Mouse (Mus musculus): ENCODE measurements around the gene Tmtc1. TPM values are rescaled to one million over a fixed set of nuclear protein-coding genes. Genes with fewer than 3 reads are reported as not detected.

Tmtc1 gene
- polyA plus RNA-seq, 1 experiment from 2014 or later, result 3.6 TPM

DNA sequence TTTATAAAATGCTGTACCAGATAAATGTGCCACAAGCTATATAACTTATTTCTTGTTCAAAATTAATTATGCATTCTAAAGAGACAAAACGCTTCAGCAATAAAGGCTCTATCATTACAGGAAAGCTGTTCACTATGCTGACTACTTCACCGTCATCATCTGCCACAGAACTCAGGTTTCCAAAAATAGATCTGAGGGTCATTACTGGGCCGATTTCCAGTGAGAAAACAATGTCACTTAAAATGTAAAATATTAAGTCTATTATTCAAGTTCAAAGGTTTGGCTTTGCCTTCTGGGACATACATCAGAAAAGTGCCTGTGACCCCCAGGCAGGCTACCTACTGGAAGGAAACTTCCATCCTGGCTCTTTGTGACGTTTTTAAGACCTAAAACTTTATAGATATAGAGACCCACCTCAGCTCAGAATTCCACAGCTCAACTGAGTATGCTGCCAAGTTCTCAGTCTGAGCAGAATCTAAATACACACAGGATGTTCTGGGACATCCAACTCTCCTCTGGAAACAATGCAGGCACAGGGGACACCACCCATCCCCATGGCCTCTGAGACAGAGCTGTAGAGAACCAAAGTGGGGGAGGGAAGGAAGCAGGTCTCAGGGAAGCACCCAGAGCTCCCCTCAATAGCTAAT, 53.4 kb downstream of the Tmtc1 start:
- Histone ChIP-seq H3K36me3 (no peaks in the 10 kb centered on the region), H3K4me1 (replicated peaks) (peaks cover 32% of the 10 kb centered on the region), H3K4me2 (no peak overlapping the region), H3K4me3 (no peak overlapping the region), H3K9me3 (no peaks in the 10 kb centered on the region), H3K9ac (no peak overlapping the region), H3K27me3 (no peaks in the 10 kb centered on the region), H3K27ac (replicated peaks) (no peak overlapping the region)
- 29% methylated on average over 4 of the region's 4 CpGs for WGBS
- no peak for ATAC-seq (ENCODE audit: low FRiP score, low read depth)

DNA sequence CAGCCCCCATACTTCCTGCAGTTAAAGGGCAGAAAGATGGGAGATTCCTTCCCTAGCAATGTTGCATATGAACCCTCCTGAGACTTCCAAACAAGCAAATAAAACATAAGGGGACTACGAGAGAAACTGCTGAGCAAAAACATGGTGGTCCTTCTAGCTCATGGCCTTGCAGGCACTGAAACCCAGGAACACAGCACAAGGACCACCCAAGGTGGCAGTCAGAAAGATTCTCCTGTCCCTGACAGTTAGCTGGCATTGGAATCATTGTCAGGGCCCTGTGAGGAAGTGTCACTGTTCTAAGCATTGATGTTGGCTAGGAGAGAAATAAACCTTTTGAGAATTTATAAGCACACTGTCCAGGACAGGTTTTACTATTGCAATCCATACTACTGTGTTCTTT, 56.2 kb downstream of the Tmtc1 start:
- H3K9me3 ChIP-seq, result no peaks in the 10 kb centered on the region
- no peaks in the 10 kb centered on the region for H3K27me3 ChIP-seq
- peaks cover 32% of the 10 kb centered on the region for H3K4me1 ChIP-seq (replicated peaks)
- no peak for ATAC-seq (ENCODE audit: low FRiP score, low read depth)
- no peaks in the 10 kb centered on the region for H3K36me3 ChIP-seq
- no peak overlapping the region for H3K27ac ChIP-seq (replicated peaks)
- 63% methylated on average over 1 of the region's 1 CpGs for WGBS
- no peak overlapping the region for H3K9ac ChIP-seq
- no peak overlapping the region for H3K4me3 ChIP-seq
- no peak overlapping the region for H3K4me2 ChIP-seq

DNA sequence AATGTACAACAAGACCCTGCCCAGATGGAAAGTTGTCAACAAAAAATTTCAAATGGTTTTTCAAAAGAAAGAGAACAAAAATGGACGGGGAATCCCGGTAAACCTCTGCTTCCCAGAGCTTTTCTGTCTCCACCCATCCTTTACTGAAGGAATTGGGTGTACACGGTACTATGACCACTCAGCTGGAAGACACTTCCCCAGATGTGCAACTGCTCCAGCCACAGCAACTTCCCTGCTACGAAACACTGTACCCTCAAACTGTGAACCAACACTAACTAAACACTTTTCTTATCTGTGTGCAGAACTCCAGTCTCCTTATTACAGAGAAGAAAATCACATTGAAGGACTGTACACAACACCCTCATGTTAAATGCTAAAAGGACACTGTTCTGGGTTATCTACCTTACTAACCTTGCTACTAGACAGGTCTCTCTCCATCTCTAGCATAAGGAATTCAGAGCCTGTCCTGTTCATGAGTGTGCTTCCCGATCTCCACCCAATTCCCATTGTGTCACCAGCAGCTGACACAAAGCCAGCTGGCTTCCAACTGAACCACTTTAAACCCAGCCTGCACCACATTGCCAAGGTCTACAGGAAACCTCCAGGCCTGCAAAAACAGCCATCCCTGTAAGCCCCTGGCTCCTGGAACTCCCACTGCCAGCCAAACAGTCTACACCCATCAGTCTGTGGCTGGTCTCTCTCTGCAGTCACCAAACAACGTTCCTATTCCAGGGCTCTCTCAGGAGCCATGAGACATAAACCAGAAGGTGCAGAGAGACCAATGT, 59.9 kb downstream of the Tmtc1 start:
- Histone ChIP-seq H3K4me1 (replicated peaks) (0 out of 2 replicates have a peak, but pooled peaks cover 4% of the 10 kb centered on the region), H3K27ac (replicated peaks) (no peak overlapping the region), H3K9ac (no peak overlapping the region), H3K9me3 (no peaks in the 10 kb centered on the region), H3K4me3 (no peak overlapping the region), H3K27me3 (no peaks in the 10 kb centered on the region), H3K36me3 (no peaks in the 10 kb centered on the region), H3K4me2 (no peak overlapping the region)
- 74% methylated on average over 6 of the region's 6 CpGs for WGBS
- peak; percentile 65; the same call in 1 of the 2 replicates for ATAC-seq (ENCODE audit: low FRiP score, low read depth)

DNA sequence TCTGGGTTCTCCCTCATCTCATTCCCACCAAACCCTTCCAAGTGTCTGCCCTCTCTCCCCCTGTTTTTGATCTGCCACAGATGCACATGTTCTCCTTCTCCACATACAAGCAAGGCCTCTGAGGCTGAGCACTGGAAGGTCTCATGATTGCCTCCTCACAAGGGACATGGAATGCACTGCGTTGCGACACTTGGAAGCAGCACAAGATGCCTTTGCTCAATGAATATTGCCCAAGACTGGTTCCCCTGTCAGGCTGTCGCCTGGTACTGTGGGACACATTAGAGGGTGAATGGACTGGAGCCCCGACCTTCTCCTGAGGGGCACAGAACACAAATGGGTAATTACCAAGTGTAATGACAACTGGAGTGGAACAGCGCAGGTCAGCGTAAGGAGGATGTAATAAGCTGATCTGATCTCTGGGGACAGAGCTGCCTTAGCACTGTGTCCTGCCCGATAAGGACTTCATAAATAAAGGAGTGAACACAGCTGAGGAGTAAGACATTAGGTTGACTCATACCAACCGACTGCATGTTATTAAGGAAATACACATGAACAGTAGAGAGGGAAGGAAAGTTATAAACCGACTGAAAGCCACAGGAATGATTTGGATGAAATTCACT, 62.9 kb downstream of the Tmtc1 start:
- H3K4me3 ChIP-seq, result no peak overlapping the region
- H3K9ac ChIP-seq, result no peak overlapping the region
- H3K4me2 ChIP-seq, result no peak overlapping the region
- no peak overlapping the region for H3K27ac ChIP-seq (replicated peaks)
- 57% methylated on average over 9 of the region's 9 CpGs for WGBS
- 0 out of 2 replicates have a peak, but pooled peaks cover 4% of the 10 kb centered on the region for H3K4me1 ChIP-seq (replicated peaks)
- no peaks in the 10 kb centered on the region for H3K27me3 ChIP-seq
- no peak for ATAC-seq (ENCODE audit: low FRiP score, low read depth)
- H3K36me3 ChIP-seq, result no peaks in the 10 kb centered on the region
- H3K9me3 ChIP-seq, result no peaks in the 10 kb centered on the region

DNA sequence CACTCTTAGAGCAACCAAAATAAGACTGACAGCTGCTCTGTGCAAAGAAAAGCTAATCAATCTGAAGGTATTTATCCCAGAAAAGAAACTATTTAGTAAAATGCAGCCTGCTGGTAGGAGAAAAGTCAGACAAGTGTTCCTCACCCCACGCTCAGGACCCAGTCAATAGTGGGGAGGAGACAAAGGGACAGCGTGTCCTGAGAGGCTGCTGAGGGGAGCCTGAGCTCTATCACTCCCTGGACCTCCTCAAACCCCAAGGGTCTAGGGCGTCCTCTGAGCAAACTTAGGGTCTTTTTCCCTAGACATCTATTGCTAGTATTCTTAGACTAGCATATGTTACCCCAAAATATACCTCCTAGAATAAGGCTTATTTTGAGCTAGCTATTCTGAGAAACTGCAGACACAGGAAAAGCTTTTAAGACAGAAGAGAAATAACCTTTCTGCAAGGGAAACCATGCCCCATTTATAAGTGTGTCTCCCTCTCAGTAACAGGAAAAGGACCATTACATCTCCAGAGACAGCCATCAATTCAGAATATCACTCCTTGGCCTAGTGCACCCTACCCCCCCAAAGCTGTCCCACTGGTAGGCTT, 68.5 kb downstream of the Tmtc1 start:
- Histone ChIP-seq H3K4me1 (replicated peaks) (no peaks in the 10 kb centered on the region), H3K9me3 (no peaks in the 10 kb centered on the region), H3K27ac (replicated peaks) (no peak overlapping the region), H3K27me3 (no peaks in the 10 kb centered on the region), H3K9ac (no peak overlapping the region), H3K36me3 (no peaks in the 10 kb centered on the region), H3K4me2 (no peak overlapping the region), H3K4me3 (no peak overlapping the region)
- ATAC-seq (ENCODE audit: low FRiP score, low read depth), result no peak
- whole genome bisulfite sequencing, result 52% methylated on average over 3 of the region's 3 CpGs

DNA sequence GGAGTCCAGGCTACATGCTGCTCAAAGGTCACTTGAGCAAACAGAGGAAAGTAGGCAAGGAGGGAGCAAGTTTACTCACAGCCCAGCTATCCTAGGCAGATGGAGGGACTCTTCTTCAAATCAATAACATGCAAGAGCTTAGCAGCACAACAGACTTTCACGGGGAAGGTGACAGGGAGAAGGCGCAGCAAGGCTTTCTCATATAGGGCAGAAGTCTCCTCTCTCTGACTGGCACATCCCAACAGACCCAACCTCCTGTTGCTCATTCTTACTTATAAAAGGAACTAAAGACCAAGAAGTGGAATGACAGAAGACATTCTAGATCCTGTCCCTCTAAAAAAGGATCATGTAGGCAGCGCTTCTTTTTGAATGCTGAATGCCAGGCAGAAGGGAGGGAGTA, 69.2 kb downstream of the Tmtc1 start:
- Histone ChIP-seq H3K27ac (replicated peaks) (no peak overlapping the region), H3K27me3 (no peaks in the 10 kb centered on the region), H3K36me3 (no peaks in the 10 kb centered on the region), H3K9me3 (no peaks in the 10 kb centered on the region), H3K9ac (no peak overlapping the region), H3K4me2 (no peak overlapping the region), H3K4me1 (replicated peaks) (no peaks in the 10 kb centered on the region), H3K4me3 (no peak overlapping the region)
- ATAC-seq (ENCODE audit: low FRiP score, low read depth), result no peak
- WGBS, result 77% methylated on average over 3 of the region's 3 CpGs

DNA sequence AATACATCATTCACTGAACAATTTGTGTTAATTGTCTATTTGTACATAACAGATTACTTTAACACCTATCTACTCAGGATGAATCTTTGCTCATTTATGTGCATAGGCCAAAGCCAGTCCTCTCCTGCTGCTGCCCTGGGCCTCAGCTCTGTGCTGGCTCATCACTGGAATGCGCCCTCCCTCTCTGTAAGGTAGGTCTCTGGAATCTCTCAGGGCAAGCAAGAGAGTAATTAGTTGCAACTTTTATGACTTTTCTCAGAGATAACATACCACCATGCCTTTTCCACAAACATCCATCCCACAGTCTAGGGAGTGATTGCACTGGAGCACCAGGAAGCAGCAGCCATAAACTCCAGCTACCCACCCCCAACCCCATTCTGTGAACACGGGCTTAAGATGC, 70.7 kb downstream of the Tmtc1 start:
- H3K27me3 ChIP-seq, result no peaks in the 10 kb centered on the region
- H3K27ac ChIP-seq (replicated peaks), result no peak overlapping the region
- no peaks in the 10 kb centered on the region for H3K4me1 ChIP-seq (replicated peaks)
- no peak for ATAC-seq (ENCODE audit: low FRiP score, low read depth)
- H3K4me3 ChIP-seq, result no peak overlapping the region
- 79% methylated on average over 2 of the region's 2 CpGs for WGBS
- H3K9ac ChIP-seq, result no peak overlapping the region
- no peaks in the 10 kb centered on the region for H3K9me3 ChIP-seq
- no peaks in the 10 kb centered on the region for H3K36me3 ChIP-seq
- no peak overlapping the region for H3K4me2 ChIP-seq

DNA sequence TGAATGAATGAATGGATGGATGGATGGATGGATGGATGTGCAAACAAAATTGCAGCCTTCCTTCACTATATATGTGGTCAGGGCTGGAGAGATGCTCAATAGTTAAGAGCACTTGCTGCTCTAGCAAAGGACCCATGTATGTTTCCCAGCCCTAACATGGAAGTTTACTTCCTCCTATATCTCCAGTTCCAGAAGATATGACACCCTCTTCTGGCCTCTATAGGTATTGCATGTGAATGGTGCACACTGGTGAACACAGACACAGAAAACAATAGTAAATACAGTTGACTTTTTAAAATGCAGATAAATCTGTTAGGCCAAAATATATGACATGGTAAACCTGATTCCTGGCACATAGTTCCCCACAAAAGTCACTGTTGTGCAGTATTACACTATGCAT, 73.0 kb downstream of the Tmtc1 start:
- no peaks in the 10 kb centered on the region for H3K4me1 ChIP-seq (replicated peaks)
- no peaks in the 10 kb centered on the region for H3K27me3 ChIP-seq
- no peak overlapping the region for H3K9ac ChIP-seq
- no peak overlapping the region for H3K27ac ChIP-seq (replicated peaks)
- H3K4me3 ChIP-seq, result no peak overlapping the region
- H3K4me2 ChIP-seq, result no peak overlapping the region
- no peaks in the 10 kb centered on the region for H3K9me3 ChIP-seq
- no peaks in the 10 kb centered on the region for H3K36me3 ChIP-seq
- no peak for ATAC-seq (ENCODE audit: low FRiP score, low read depth)

DNA sequence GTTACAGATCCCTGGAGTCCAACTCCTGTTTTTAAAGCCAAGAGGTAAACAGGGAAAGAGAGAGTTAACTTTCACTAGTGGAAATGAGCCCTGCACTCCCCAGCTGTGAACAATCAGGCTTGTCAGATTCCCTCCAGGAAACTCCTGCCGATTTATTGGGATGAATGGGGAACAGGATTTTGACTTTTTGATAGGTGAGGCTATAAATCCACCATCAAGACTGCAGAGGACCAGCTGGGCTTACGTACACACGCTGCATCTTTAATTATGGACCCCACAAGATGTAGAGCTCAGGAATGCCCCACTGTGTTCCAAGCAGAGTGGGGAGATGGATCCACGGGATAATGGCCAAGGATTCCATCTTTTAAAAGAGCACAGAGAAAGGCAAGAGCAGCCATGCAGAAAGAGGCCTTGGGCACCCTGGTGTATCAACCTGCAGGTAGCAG, 77.1 kb downstream of the Tmtc1 start:
- WGBS, result 28% methylated on average over 4 of the region's 4 CpGs
- no peak for ATAC-seq (ENCODE audit: low FRiP score, low read depth)
- no peaks in the 10 kb centered on the region for H3K9me3 ChIP-seq
- H3K4me1 ChIP-seq (replicated peaks), result 0 out of 2 replicates have a peak, but pooled peaks cover 4% of the 10 kb centered on the region
- H3K4me2 ChIP-seq, result no peak overlapping the region
- H3K27me3 ChIP-seq, result no peaks in the 10 kb centered on the region
- H3K9ac ChIP-seq, result no peak overlapping the region
- H3K27ac ChIP-seq (replicated peaks), result no peak overlapping the region
- H3K4me3 ChIP-seq, result no peak overlapping the region
- no peaks in the 10 kb centered on the region for H3K36me3 ChIP-seq

DNA sequence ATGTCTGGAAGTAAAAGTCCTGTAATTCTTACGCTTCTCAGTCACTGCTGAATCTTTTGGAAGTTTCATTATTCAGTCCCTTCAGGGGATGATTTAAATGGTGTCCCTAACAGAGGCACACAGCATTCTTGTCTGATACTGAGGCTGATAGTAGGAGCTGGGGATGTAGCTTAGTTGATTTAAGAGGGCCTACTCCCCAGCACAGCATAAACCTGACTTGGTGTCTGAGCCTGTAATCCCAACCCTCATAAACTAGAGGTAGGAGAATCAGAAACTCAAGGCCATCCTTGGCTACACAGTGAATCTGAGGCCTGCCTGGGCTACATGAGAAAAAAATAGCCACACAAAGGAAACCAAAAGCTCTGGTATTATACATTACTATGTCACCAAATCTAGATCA, 77.6 kb downstream of the Tmtc1 start:
- no peak overlapping the region for H3K4me2 ChIP-seq
- H3K27ac ChIP-seq (replicated peaks), result no peak overlapping the region
- no peak for ATAC-seq (ENCODE audit: low FRiP score, low read depth)
- no peak overlapping the region for H3K9ac ChIP-seq
- H3K36me3 ChIP-seq, result no peaks in the 10 kb centered on the region
- H3K4me3 ChIP-seq, result no peak overlapping the region
- H3K4me1 ChIP-seq (replicated peaks), result 0 out of 2 replicates have a peak, but pooled peaks cover 4% of the 10 kb centered on the region
- H3K9me3 ChIP-seq, result no peaks in the 10 kb centered on the region
- no peaks in the 10 kb centered on the region for H3K27me3 ChIP-seq
- WGBS, result 85% methylated on average over 1 of the region's 1 CpGs

DNA sequence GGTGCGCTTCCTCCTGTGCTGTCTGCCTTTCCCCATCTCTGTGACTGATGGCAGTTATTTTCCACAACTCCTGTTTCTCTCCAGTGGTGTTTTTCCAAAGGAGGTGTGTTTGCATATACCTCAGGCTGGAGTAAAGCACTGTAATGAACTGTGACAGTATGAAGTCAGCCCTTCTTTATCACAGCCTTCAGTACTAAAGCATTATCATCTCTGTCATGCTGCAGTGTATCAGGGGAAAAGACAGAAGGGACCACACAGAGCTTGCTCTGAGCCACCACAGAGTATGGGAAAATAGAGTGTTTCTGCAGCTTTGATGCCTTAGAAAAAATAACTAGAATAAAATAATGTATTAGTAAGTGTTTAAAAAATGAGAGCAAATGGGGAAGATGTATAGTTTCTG, 81.0 kb downstream of the Tmtc1 start:
- no peak for ATAC-seq (ENCODE audit: low FRiP score, low read depth)
- H3K4me1 ChIP-seq (replicated peaks), result peaks cover 4% of the 10 kb centered on the region; the same call in 1 of the 2 replicates
- no peak overlapping the region for H3K4me3 ChIP-seq
- H3K36me3 ChIP-seq, result no peaks in the 10 kb centered on the region
- no peak overlapping the region for H3K4me2 ChIP-seq
- WGBS, result 84% methylated on average over 1 of the region's 1 CpGs
- no peaks in the 10 kb centered on the region for H3K9me3 ChIP-seq
- no peaks in the 10 kb centered on the region for H3K27me3 ChIP-seq
- H3K27ac ChIP-seq (replicated peaks), result 0 out of 2 replicates have a peak overlapping the region, but pooled peaks have one; percentile 30
- no peak overlapping the region for H3K9ac ChIP-seq

DNA sequence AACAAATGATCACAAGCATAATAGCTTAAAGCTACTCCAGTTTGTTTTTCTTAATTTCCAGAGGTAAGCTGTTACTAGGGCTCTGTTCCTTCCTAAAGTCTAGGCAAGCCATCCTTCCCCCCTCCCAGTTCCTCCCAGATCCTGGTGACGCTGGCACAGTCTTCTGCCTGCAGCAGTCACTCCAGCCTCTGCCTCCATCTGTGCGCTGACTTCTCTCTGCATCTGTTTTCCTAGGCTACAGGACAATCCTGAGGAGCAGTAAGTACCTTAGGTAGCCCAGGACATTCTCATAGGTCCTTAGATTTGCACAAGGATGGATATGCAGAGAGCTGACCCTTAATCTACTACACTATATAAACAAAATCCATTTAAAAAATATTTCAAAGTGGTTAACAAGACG, 81.7 kb downstream of the Tmtc1 start:
- Histone ChIP-seq H3K4me1 (replicated peaks) (peaks cover 4% of the 10 kb centered on the region; the same call in 1 of the 2 replicates), H3K4me2 (no peak overlapping the region), H3K9ac (no peak overlapping the region), H3K9me3 (no peaks in the 10 kb centered on the region), H3K4me3 (no peak overlapping the region), H3K36me3 (0 out of 2 replicates have a peak, but pooled peaks cover 3% of the 10 kb centered on the region), H3K27ac (replicated peaks) (no peak overlapping the region), H3K27me3 (no peaks in the 10 kb centered on the region)
- ATAC-seq (ENCODE audit: low FRiP score, low read depth), result no peak
- WGBS, result 62% methylated on average over 3 of the region's 3 CpGs

Data from hindbrain, embryonic 15.5 days (tissue).